Mouse (Mus musculus) hindbrain, postnatal 0 days (tissue): ENCODE data around the gene Slc9a9. TPM values are rescaled to one million over a fixed set of nuclear protein-coding genes. Genes with fewer than 3 reads are reported as not detected.

Experiments
- ATAC-seq: fragments of 200-750 bp; cut with Nextera tagmentation; 2 replicates; pipeline ENCODE4 v1.8.0; 2017; ENCODE audit warnings: mild to moderate bottlenecking, moderate TSS enrichment, moderate library complexity
- DNase-seq: peaks from one replicate; pipeline ENCODE4 v3.0.0-alpha.2; 2015; ENCODE audit warnings: low spot score
- H3K27ac ChIP-seq: fragments of 300-500 bp; sonication (generic); 2 replicates; pipeline ENCODE4 v1.5.1; 2014; ENCODE audit warnings: mild to moderate bottlenecking
- H3K27me3 ChIP-seq: fragments of 300-500 bp; sonication (generic); 2 replicates; pipeline ENCODE4 v1.6.1; 2014; ENCODE audit warnings: low read length, mixed read lengths; ENCODE audit not compliant: insufficient read depth
- H3K36me3 ChIP-seq: fragments of 300-500 bp; sonication (generic); 2 replicates; pipeline ENCODE4 v1.6.1; 2014; ENCODE audit warnings: low read length, mixed read lengths; ENCODE audit not compliant: insufficient read depth
- H3K4me1 ChIP-seq: fragments of 300-500 bp; sonication (generic); 2 replicates; pipeline ENCODE4 v1.6.1; 2014; ENCODE audit warnings: antibody characterized with exemption, low read length, mixed read lengths; ENCODE audit not compliant: insufficient read depth
- H3K4me2 ChIP-seq: fragments of 300-500 bp; sonication (generic); 2 replicates; pipeline ENCODE4 v1.6.1; 2014; ENCODE audit warnings: low read depth, mild to moderate bottlenecking, low read length, moderate library complexity, mixed read lengths
- H3K4me3 ChIP-seq: fragments of 300-500 bp; sonication (generic); 2 replicates; pipeline ENCODE4 v1.5.1; 2014; ENCODE audit warnings: low read length
- H3K9ac ChIP-seq: fragments of 300-500 bp; sonication (generic); replicated peaks from 2 replicates; pipeline ENCODE4 v1.6.1; 2014; ENCODE audit warnings: mild to moderate bottlenecking, low read length, moderate library complexity, mixed read lengths
- H3K9me3 ChIP-seq: fragments of 300-500 bp; sonication (generic); 2 replicates; pipeline ENCODE4 v1.6.1; 2016; ENCODE audit warnings: low read length, mixed read lengths
- CTCF ChIP-seq: IDR thresholded peaks from 2 replicates; pipeline ENCODE4 v1.5.1; 2016; ENCODE audit warnings: antibody characterized with exemption, control low read depth, low read depth
- WGBS: fragments of 180-500 bp; shearing (Covaris S2); extraction: QIAGEN DNeasy Blood & Tissue Kit; methylation state at CpG from one replicate; pipeline ENCODE4 v1.1.7; 2014; 5-methylcytosine and 5-hydroxymethylcytosine counted together
- polyA plus RNA-seq: library from polyadenylated mRNA; unstranded; fragments of >200 nt; fragmentation: Nextera tagmentation; extraction: Ambion mirVana; gene quantifications from 2 replicates; pipeline ENCODE4 v1.2.1, GENCODE M21; 2015
- total RNA-seq: library from RNA; depleted of rRNA; stranded (reverse); fragments of >200 nt; gene quantifications from 2 replicates; pipeline ENCODE4 v1.2.3, GENCODE M21; 2014

The Slc9a9 gene
- total and polyA plus RNA-seq, 2 experiments from 2014 or later, result 5.8 to 6.6 TPM

- TF ChIP-seq CTCF, result no peak
- ATAC-seq (no peak), DNase-seq (no peak)
- Histone ChIP-seq H3K27me3 (no peaks in the 10 kb centered on the region), H3K36me3 (no peaks in the 10 kb centered on the region), H3K9ac (no peak overlapping the region), H3K4me1 (no peaks in the 10 kb centered on the region), H3K4me2 (no peak overlapping the region), H3K9me3 (no peaks in the 10 kb centered on the region), H3K4me3 (no peak overlapping the region), H3K27ac (no peak overlapping the region)
- WGBS, result 75% methylated on average over 5 of the region's 5 CpGs
Measured at GRCm38 (mm10) chr9:94840398-94840797, 170.7 kb downstream of the Slc9a9 start.

DNA sequence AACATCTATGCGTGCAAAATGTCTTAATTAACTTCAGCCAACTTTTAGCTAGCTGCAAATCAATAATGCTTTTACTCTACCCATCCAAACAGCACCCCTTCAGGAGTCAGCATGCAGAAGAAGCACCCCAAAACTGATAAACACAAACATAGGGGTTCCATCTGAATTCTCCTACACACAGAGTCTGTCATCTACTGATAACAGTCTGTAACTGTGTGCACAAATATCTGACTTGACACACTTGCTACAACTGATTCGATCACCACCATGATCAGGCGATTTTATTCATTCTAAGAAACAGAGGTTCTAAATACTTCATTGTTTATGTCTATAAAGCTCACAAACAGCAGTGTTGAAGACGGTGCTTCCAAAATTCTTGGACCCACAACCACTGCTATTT is 171.3 kb downstream of the Slc9a9 start:
- Histone ChIP-seq H3K4me3 (no peak overlapping the region), H3K4me1 (no peaks in the 10 kb centered on the region), H3K9ac (no peak overlapping the region), H3K36me3 (no peaks in the 10 kb centered on the region), H3K4me2 (no peak overlapping the region), H3K9me3 (no peaks in the 10 kb centered on the region), H3K27me3 (no peaks in the 10 kb centered on the region), H3K27ac (no peak overlapping the region)
- TF ChIP-seq CTCF, result no peak
- 82% methylated on average over 4 of the region's 4 CpGs for WGBS
- DNase-seq (no peak), ATAC-seq (no peak)

GRCm38 (mm10) chr9:94844176-94844575 is 174.5 kb downstream of the Slc9a9 start:
- Histone ChIP-seq H3K4me2 (no peak overlapping the region), H3K9me3 (no peaks in the 10 kb centered on the region), H3K4me3 (no peak overlapping the region), H3K36me3 (no peaks in the 10 kb centered on the region), H3K27ac (no peak overlapping the region), H3K27me3 (no peaks in the 10 kb centered on the region), H3K4me1 (no peaks in the 10 kb centered on the region), H3K9ac (no peak overlapping the region)
- no peak for TF ChIP-seq CTCF
- DNase-seq (no peak), ATAC-seq (no peak)
- WGBS, result 86% methylated on average over 3 of the region's 3 CpGs

GRCm38 (mm10) chr9:94847624-94848023 is 177.9 kb downstream of the Slc9a9 start:
- Histone ChIP-seq H3K4me3 (no peak overlapping the region), H3K27ac (no peak overlapping the region), H3K36me3 (no peaks in the 10 kb centered on the region), H3K9ac (no peak overlapping the region), H3K4me2 (no peak overlapping the region), H3K4me1 (no peaks in the 10 kb centered on the region), H3K9me3 (no peaks in the 10 kb centered on the region), H3K27me3 (no peaks in the 10 kb centered on the region)
- TF ChIP-seq CTCF, result no peak
- ATAC-seq (no peak), DNase-seq (no peak)
- WGBS, result 96% methylated on average over 6 of the region's 6 CpGs

DNA sequence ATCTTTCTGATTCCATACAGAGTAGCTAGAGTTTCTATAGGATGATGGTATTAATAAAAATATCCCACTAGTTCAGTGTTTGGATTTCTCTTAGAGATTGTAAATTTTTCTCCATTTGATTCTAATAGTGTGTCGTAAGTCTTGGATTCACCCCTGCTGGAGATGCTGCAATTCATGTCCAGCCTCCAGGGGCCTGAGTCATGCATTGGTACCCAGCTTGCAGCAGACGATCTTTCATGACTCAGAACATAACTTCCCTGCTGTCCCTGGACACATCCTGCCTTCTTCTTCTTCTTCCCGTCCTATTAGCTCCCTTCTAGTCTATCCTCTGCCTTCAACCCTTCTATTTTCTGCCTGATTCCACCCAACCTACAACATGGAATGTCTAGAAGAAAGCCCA is 181.8 kb downstream of the Slc9a9 start:
- ATAC-seq, result no peak
- Histone ChIP-seq H3K4me2 (no peak overlapping the region), H3K27ac (no peak overlapping the region), H3K4me1 (peaks cover 1% of the 10 kb centered on the region; the same call in 1 of the 2 replicates), H3K4me3 (no peak overlapping the region), H3K27me3 (no peaks in the 10 kb centered on the region), H3K36me3 (no peaks in the 10 kb centered on the region), H3K9ac (no peak overlapping the region), H3K9me3 (no peaks in the 10 kb centered on the region)
- no peak for TF ChIP-seq CTCF
- 60% methylated on average over 3 of the region's 3 CpGs for WGBS
- DNase-seq, result no peak

GRCm38 (mm10) chr9:94856093-94856492 is 186.4 kb downstream of the Slc9a9 start:
- WGBS, result 63% methylated on average over 3 of the region's 3 CpGs
- Histone ChIP-seq H3K27ac (no peak overlapping the region), H3K4me3 (no peak overlapping the region), H3K4me2 (no peak overlapping the region), H3K36me3 (no peaks in the 10 kb centered on the region), H3K4me1 (peaks cover 3% of the 10 kb centered on the region; the same call in 1 of the 2 replicates), H3K27me3 (no peaks in the 10 kb centered on the region), H3K9ac (no peak overlapping the region), H3K9me3 (no peaks in the 10 kb centered on the region)
- TF ChIP-seq CTCF, result no peak
- DNase-seq, result no peak
- no peak for ATAC-seq

DNA sequence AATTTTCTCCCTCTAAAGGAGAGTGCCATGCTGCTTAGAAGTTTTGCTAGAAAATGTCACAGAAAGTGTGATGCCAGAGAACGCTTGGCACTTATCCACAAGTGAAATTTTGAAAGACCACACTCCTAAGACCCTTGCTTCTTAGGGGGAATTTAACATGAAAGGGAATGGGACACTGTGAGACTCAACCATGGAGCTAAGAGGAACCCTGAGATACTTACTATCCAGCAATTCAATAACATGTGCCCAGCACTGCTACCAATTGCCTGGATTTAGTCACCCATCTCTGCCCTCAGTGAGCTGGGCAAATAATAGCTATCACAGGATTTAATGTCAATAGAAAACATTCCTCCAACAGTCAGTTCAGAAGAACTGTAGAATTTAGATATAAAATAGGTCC is 198.8 kb downstream of the Slc9a9 start:
- no peak overlapping the region for H3K4me3 ChIP-seq
- whole genome bisulfite sequencing, result 76% methylated on average over 1 of the region's 1 CpGs
- no peaks in the 10 kb centered on the region for H3K36me3 ChIP-seq
- no peak overlapping the region for H3K27ac ChIP-seq
- no peak for DNase-seq
- H3K9ac ChIP-seq, result no peak overlapping the region
- no peaks in the 10 kb centered on the region for H3K4me1 ChIP-seq
- TF ChIP-seq CTCF, result no peak
- H3K9me3 ChIP-seq, result no peaks in the 10 kb centered on the region
- no peaks in the 10 kb centered on the region for H3K27me3 ChIP-seq
- no peak overlapping the region for H3K4me2 ChIP-seq
- no peak for ATAC-seq
